ENCODE assay signal across 23 mouse cellular contexts in genomic region chr13:19138550-19138949, GRCm38 (mm10).
A peak's percentile ranks its signal among the peaks of the same experiment; 100 is the strongest.
DNase-seq lines count a peak whose midpoint lies in the region; ATAC-seq and TF ChIP-seq lines count a peak whose summit lies in the region.
"Had no signal": no experiment of that assay in that cellular context is flagged by ENCODE, and none has a peak within 500 bp of the region (broad histone marks: within the 10 kb centered on the region; RNA-seq: fewer than 3 reads in every experiment).

No protein-coding gene starts in this region.

- peak; percentile 81 for ATAC-seq in G1E (ENCODE audit: extremely low read depth, insufficient number of reproducible peaks, low FRiP score, poor library complexity, severe bottlenecking)
- no peak for ATAC-seq in hindbrain, embryonic 11.5 days (ENCODE audit: low FRiP score)
- ATAC-seq: forebrain, embryonic 13.5 days; forebrain, embryonic 15.5 days; forebrain, postnatal 0 days had no signal

- H3K9me3 ChIP-seq in ES-Bruce4 (replicated peaks; ENCODE audit: control insufficient read depth, insufficient read depth, low read length, poor library complexity, severe bottlenecking) (peaks cover 17% of the 10 kb centered on the region), G1E (replicated peaks) (peaks cover 7% of the 10 kb centered on the region)
- H3K9me3 ChIP-seq in hindbrain, embryonic 11.5 days (ENCODE audit: control insufficient read depth, low read length): no peaks in the 10 kb centered on the region
- H3K9me3 ChIP-seq: embryonic facial prominence, embryonic 13.5 days; embryonic facial prominence, embryonic 15.5 days; forebrain, embryonic 13.5 days; forebrain, embryonic 15.5 days had no signal

- peak overlapping the region; percentile 53; the same call in 1 of the 2 replicates for H3K27ac ChIP-seq in ES-Bruce4 (ENCODE audit: insufficient read depth, low read length)
- H3K27ac ChIP-seq in hindbrain, embryonic 11.5 days (ENCODE audit: low read depth, low read length): no peak overlapping the region
- H3K27ac ChIP-seq: embryonic facial prominence, embryonic 13.5 days; embryonic facial prominence, embryonic 15.5 days; forebrain, embryonic 13.5 days; forebrain, embryonic 15.5 days had no signal

- H3K27me3 ChIP-seq in ES-Bruce4 (ENCODE audit: control insufficient read depth, insufficient read depth, low read length, poor library complexity, severe bottlenecking) (no peaks in the 10 kb centered on the region), G1E (ENCODE audit: insufficient read depth, low read length) (no peaks in the 10 kb centered on the region)
- no peaks in the 10 kb centered on the region for H3K27me3 ChIP-seq in hindbrain, embryonic 11.5 days (ENCODE audit: control insufficient read depth, insufficient read depth, low read length)
- H3K27me3 ChIP-seq: embryonic facial prominence, embryonic 13.5 days; embryonic facial prominence, embryonic 15.5 days; forebrain, embryonic 13.5 days; forebrain, embryonic 15.5 days had no signal

- 0 out of 2 replicates have a peak, but pooled peaks cover 3% of the 10 kb centered on the region for H3K36me3 ChIP-seq in ES-Bruce4 (ENCODE audit: control insufficient read depth, insufficient read depth, low read length, poor library complexity, severe bottlenecking)
- H3K36me3 ChIP-seq in G1E (replicated peaks): peaks cover 4% of the 10 kb centered on the region
- no peaks in the 10 kb centered on the region for H3K36me3 ChIP-seq in hindbrain, embryonic 11.5 days (ENCODE audit: control insufficient read depth, insufficient read depth, low read length)
- H3K36me3 ChIP-seq: embryonic facial prominence, embryonic 13.5 days; embryonic facial prominence, embryonic 15.5 days; forebrain, embryonic 15.5 days had no signal

- H3K4me3 ChIP-seq in ES-Bruce4 (ENCODE audit: low read depth, low read length) (no peak overlapping the region), G1E (ENCODE audit: low read depth, low read length) (no peak overlapping the region; the same call in 1 of the 2 replicates)
- no peak overlapping the region for H3K4me3 ChIP-seq in hindbrain, embryonic 11.5 days (ENCODE audit: low read depth, low read length)
- H3K4me3 ChIP-seq: embryonic facial prominence, embryonic 13.5 days; embryonic facial prominence, embryonic 15.5 days; erythroblast, embryonic 14.5 days; forebrain, embryonic 13.5 days; forebrain, embryonic 15.5 days had no signal

- WGBS in hindbrain, embryonic 11.5 days: 91% methylated on average over 2 of the region's 2 CpGs

- H3K4me2 ChIP-seq in hindbrain, embryonic 11.5 days (replicated peaks; ENCODE audit: low read depth, low read length): no peak overlapping the region
- H3K4me2 ChIP-seq: embryonic facial prominence, embryonic 13.5 days; embryonic facial prominence, embryonic 15.5 days; forebrain, embryonic 13.5 days; forebrain, embryonic 15.5 days had no signal

- TF ChIP-seq CTCF in ES-Bruce4 (IDR thresholded peaks at IDR 0.05; ENCODE audit: low read depth, low read length) (no peak), G1E (IDR thresholded peaks at IDR 0.05; ENCODE audit: low read depth, low read length) (no peak)

- TF ChIP-seq EP300 in ES-Bruce4 (IDR thresholded peaks at IDR 0.05; ENCODE audit: insufficient read depth, low read depth, low read length): no peak

- no peak for TF ChIP-seq POLR2A in ES-Bruce4 (IDR thresholded peaks at IDR 0.05; ENCODE audit: insufficient read depth, low read length)

- H3K4me1 ChIP-seq in ES-Bruce4 (ENCODE audit: control insufficient read depth, insufficient read depth, low read length): no peaks in the 10 kb centered on the region
- peaks cover 56% of the 10 kb centered on the region for H3K4me1 ChIP-seq in G1E (ENCODE audit: insufficient read depth, low read depth, low read length)
- H3K4me1 ChIP-seq in hindbrain, embryonic 11.5 days (replicated peaks; ENCODE audit: control insufficient read depth, insufficient read depth, low read length): no peaks in the 10 kb centered on the region
- H3K4me1 ChIP-seq: embryonic facial prominence, embryonic 15.5 days; forebrain, embryonic 13.5 days; forebrain, embryonic 15.5 days had no signal

- DNase-seq in ES-CJ7 (ENCODE audit: low read depth, low spot score) (peak; percentile 21), G1E (ENCODE audit: low spot score) (peak; percentile 44), ZHBTc4 (ENCODE audit: low read depth, low spot score) (peak; percentile 53)
- no peak for DNase-seq in layer of hippocampus, adult 18-20 months (ENCODE audit: low spot score in 2 of 2)
- DNase-seq in adrenal gland, postnatal 36 days: no peak
- no peak for DNase-seq in urinary bladder, adult 18-20 months (ENCODE audit: low spot score in 2 of 2)
- DNase-seq in hindbrain, embryonic 11.5 days (ENCODE audit: low spot score): no peak
- DNase-seq: adrenal gland, adult 2 months; adrenal gland, postnatal 10 days; adrenal gland, postnatal 25 days; cerebellum, adult 11 months; cerebellum, adult 18-20 months; cerebellum, adult 8-10 months; cerebellum, adult 9-11 months; cerebellum, postnatal 14 days; cerebellum, postnatal 36 days; forebrain, postnatal 0 days had no signal

- no peak overlapping the region for H3K9ac ChIP-seq in ES-Bruce4 (ENCODE audit: low read depth, poor library complexity, severe bottlenecking)
- H3K9ac ChIP-seq in hindbrain, embryonic 11.5 days (ENCODE audit: low read depth, low read length): no peak overlapping the region
- H3K9ac ChIP-seq: embryonic facial prominence, embryonic 13.5 days; embryonic facial prominence, embryonic 15.5 days; forebrain, embryonic 13.5 days; forebrain, embryonic 15.5 days; forebrain, postnatal 0 days had no signal

Comparison
In these comparisons a context has a peak if more than half of its experiments do, and no peak if none do; other contexts are left out.
1. DNase-seq: peak in ES-CJ7 (single experiment), G1E (single experiment) and ZHBTc4 (single experiment); none in layer of hippocampus, adult 18-20 months (0 of 2), adrenal gland, postnatal 36 days (0 of 2), urinary bladder, adult 18-20 months (0 of 2) and hindbrain, embryonic 11.5 days (single experiment).